34 mouse cellular contexts compared by ENCODE assay signal in genomic region chr6:98307159-98307558, GRCm38 (mm10). TPM values are rescaled to one million over a fixed set of nuclear protein-coding genes. Genes with fewer than 3 reads are reported as not detected.
DNase-seq lines count a peak whose midpoint lies in the region; ATAC-seq lines count a peak whose summit lies in the region.
"Had no signal": no experiment of that assay in that cellular context is flagged by ENCODE, and none has a peak within 500 bp of the region (broad histone marks: within the 10 kb centered on the region; RNA-seq: fewer than 3 reads in every experiment).

No protein-coding gene starts in this region.

- WGBS in limb, embryonic 15.5 days: 73% methylated on average over 7 of the region's 7 CpGs
- 91% methylated on average over 7 of the region's 7 CpGs for whole genome bisulfite sequencing in limb, embryonic 10.5 days

- no peak overlapping the region for H3K4me3 ChIP-seq in limb, embryonic 15.5 days
- H3K4me3 ChIP-seq in limb, embryonic 10.5 days: no peak overlapping the region
- H3K4me3 ChIP-seq: embryonic facial prominence, embryonic 12.5 days; heart, embryonic 10.5 days; hindbrain, embryonic 12.5 days; intestine, embryonic 15.5 days had no signal

- no peaks in the 10 kb centered on the region for H3K27me3 ChIP-seq in limb, embryonic 15.5 days
- no peaks in the 10 kb centered on the region for H3K27me3 ChIP-seq in limb, embryonic 10.5 days (ENCODE audit: low read depth, poor library complexity, severe bottlenecking)
- H3K27me3 ChIP-seq: embryonic facial prominence, embryonic 12.5 days; hindbrain, embryonic 12.5 days; intestine, embryonic 15.5 days had no signal

- peak; percentile 87 for DNase-seq in heart, adult 11 months
- no peak for DNase-seq in heart, adult 8-10 months (ENCODE audit: low spot score)
- no peak for DNase-seq in limb, embryonic 10.5 days (ENCODE audit: low spot score)
- DNase-seq in urinary bladder, postnatal 36 days (ENCODE audit: low spot score in 2 of 2): peak; percentile 5 to 24
- no peak for DNase-seq in urinary bladder, postnatal 10 days (ENCODE audit: low spot score)
- no peak for DNase-seq in layer of hippocampus, postnatal 10 days (ENCODE audit: low spot score in 2 of 2)
- DNase-seq in layer of hippocampus, postnatal 14 days (ENCODE audit: low spot score in 2 of 2): no peak
- DNase-seq: adrenal gland, adult 8-10 months; cerebellum, adult 11-12 months; cerebellum, adult 9-11 months; embryo, embryonic 11 days; kidney, adult 2 months; right cerebral cortex, postnatal 4 days had no signal

- H3K9ac ChIP-seq in limb, embryonic 15.5 days: no peak overlapping the region
- H3K9ac ChIP-seq: embryonic facial prominence, embryonic 12.5 days; hindbrain, embryonic 12.5 days; intestine, embryonic 15.5 days had no signal

- H3K4me2 ChIP-seq in limb, embryonic 15.5 days: no peak overlapping the region
- H3K4me2 ChIP-seq: embryonic facial prominence, embryonic 12.5 days; hindbrain, embryonic 12.5 days; intestine, embryonic 15.5 days; liver, embryonic 11.5 days; midbrain, embryonic 11.5 days had no signal

- no peaks in the 10 kb centered on the region for H3K9me3 ChIP-seq in limb, embryonic 15.5 days
- H3K9me3 ChIP-seq in limb, embryonic 10.5 days (replicated peaks): no peaks in the 10 kb centered on the region
- H3K9me3 ChIP-seq: embryonic facial prominence, embryonic 12.5 days; heart, embryonic 10.5 days; hindbrain, embryonic 12.5 days; intestine, embryonic 15.5 days had no signal

- no peaks in the 10 kb centered on the region for H3K36me3 ChIP-seq in limb, embryonic 15.5 days
- H3K36me3 ChIP-seq in limb, embryonic 10.5 days: no peaks in the 10 kb centered on the region
- H3K36me3 ChIP-seq: embryonic facial prominence, embryonic 12.5 days; G1E; heart, embryonic 10.5 days; hindbrain, embryonic 12.5 days; intestine, embryonic 15.5 days had no signal

- H3K4me1 ChIP-seq in limb, embryonic 15.5 days: peaks cover 4% of the 10 kb centered on the region; the same call in 1 of the 2 replicates
- H3K4me1 ChIP-seq in limb, embryonic 10.5 days: no peaks in the 10 kb centered on the region
- H3K4me1 ChIP-seq: embryonic facial prominence, embryonic 12.5 days; heart, embryonic 10.5 days; hindbrain, embryonic 12.5 days; intestine, embryonic 15.5 days had no signal

- ATAC-seq in limb, embryonic 15.5 days (ENCODE audit: insufficient number of reproducible peaks, low FRiP score, low TSS enrichment, low read depth): peak; percentile 55; the same call in 1 of the 2 replicates
- ATAC-seq: forebrain, embryonic 14.5 days; hindbrain, postnatal 0 days; intestine, embryonic 15.5 days; midbrain, embryonic 16.5 days had no signal

- H3K27ac ChIP-seq in limb, embryonic 15.5 days: peak overlapping the region; percentile 65
- no peak overlapping the region for H3K27ac ChIP-seq in limb, embryonic 10.5 days
- H3K27ac ChIP-seq: embryonic facial prominence, embryonic 12.5 days; heart, embryonic 10.5 days; hindbrain, embryonic 12.5 days; hindbrain, postnatal 0 days; intestine, embryonic 15.5 days; kidney, postnatal 0 days had no signal

RNA-seq across cellular contexts. Expression of gene Gm765, which starts 35.4 kb away (rescaled TPM):
- under 1 TPM in 2 of 4 experiments, not detected in 2; 0.08 to 0.13 TPM for total RNA-seq in heart, adult 8-10 months (2022)
- 1.6 and 1.9 TPM in 2 replicates for polyA plus RNA-seq in limb, embryonic 15.5 days (2015; fragmentation: Nextera tagmentation; extraction: Ambion mirVana)
- polyA plus RNA-seq in limb, embryonic 10.5 days (2016; fragmentation: Nextera tagmentation; extraction: Ambion mirVana): not detected in 2 replicates
- not detected for total RNA-seq in layer of hippocampus, postnatal 10 days (2021)
- total RNA-seq in layer of hippocampus, postnatal 14 days (2021): not detected
- total RNA-seq: hindbrain, postnatal 0 days; layer of hippocampus, adult 8-10 months; megakaryocyte, adult 5-6 weeks; neutrophil, adult 5-6 weeks had no signal
- polyA plus RNA-seq: embryonic facial prominence, embryonic 12.5 days; forebrain, embryonic 14.5 days; G1E; heart, embryonic 10.5 days; heart, postnatal 0 days; hindbrain, embryonic 12.5 days; intestine, embryonic 15.5 days; kidney, adult 2 months; kidney, postnatal 0 days; limb, embryonic 11.5 days; liver, embryonic 11.5 days; liver, embryonic 16.5 days; lung, embryonic 16.5 days; midbrain, embryonic 16.5 days; neural tube, embryonic 11.5 days; spleen, adult 2 months had no signal

Comparison
In these comparisons a context has a peak if more than half of its experiments do, and no peak if none do; other contexts are left out.
1. DNase-seq: peak in heart, adult 11 months (single experiment) and urinary bladder, postnatal 36 days (2 of 2); none in heart, adult 8-10 months (single experiment), limb, embryonic 10.5 days (single experiment), urinary bladder, postnatal 10 days (single experiment), layer of hippocampus, postnatal 10 days (0 of 2) and layer of hippocampus, postnatal 14 days (0 of 2).